ENCODE assay signal across 25 mouse cellular contexts in the genomic region with DNA sequence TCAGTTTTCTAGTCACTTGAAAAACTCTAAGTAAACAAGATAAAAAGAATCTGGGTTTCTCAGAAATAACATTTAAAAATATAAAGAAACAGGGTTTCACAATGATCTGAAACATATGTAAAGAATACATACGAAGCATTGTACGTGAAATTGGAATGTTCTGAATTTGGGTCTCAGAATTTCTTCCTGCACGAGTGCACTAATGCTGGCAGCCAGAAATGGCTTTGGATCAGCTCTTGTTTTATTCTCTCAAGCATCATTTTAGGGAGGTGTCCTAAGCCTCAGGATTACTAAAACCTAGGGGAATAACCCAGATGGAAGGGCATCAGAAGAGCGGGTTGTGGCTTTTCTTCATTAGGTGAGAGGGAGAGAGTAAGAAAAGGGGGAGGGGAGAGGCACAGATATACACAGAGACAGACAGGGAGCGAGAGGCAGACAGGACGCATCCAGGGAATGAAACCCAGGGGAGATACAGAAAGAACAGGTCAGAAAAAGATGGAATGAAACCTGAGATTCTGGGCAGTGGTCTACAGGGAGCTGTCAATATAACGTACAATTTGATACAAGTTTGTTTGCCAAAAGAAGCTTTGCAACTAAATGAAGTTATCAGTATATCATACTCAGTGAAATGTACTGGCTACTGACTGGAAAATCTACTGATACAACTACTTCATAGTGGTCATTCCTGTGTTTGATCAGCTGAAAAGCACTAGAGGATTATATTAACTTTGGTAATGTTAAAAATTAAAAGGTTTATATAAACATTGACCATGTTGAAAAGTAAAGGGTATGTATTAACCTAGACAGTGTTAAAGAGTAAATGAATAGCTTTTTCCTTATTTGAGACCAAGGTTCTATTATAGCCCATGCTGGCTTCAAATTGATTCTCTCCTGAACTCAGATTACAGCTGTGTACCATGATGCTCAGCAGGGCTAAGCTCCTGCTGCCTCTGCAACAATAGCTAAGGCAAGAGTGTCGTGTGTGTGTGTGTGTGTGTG. TPM values are rescaled to one million over a fixed set of nuclear protein-coding genes. Genes with fewer than 3 reads are reported as not detected.
A peak's percentile ranks its signal among the peaks of the same experiment; 100 is the strongest.
DNase-seq lines count a peak whose midpoint lies in the region; ATAC-seq and TF ChIP-seq lines count a peak whose summit lies in the region.
"Had no signal": no experiment of that assay in that cellular context is flagged by ENCODE, and none has a peak within 500 bp of the region (broad histone marks: within the 10 kb centered on the region; RNA-seq: fewer than 3 reads in every experiment).

No protein-coding gene starts in this region.

- DNase-seq in limb, embryonic 10.5 days (ENCODE audit: low spot score), result no peak
- peak; percentile 71 for DNase-seq in kidney, adult 2 months
- no peak for DNase-seq in left cerebral cortex, adult 11 months (ENCODE audit: low spot score)
- no peak for DNase-seq in T-cell, adult 2 months (ENCODE audit: low spot score)
- DNase-seq in left cerebral cortex, adult 8-10 months (ENCODE audit: low spot score in 2 of 2), result no peak
- DNase-seq: adrenal gland, adult 8-10 months; B cell, adult 2 months; cerebellum, adult 2 months; cerebellum, postnatal 25 days; liver, postnatal 0 days; lung, postnatal 36 days; thymus, postnatal 4 days had no signal

- 0 out of 2 replicates have a peak overlapping the region, but pooled peaks have one; percentile 33 for H3K27ac ChIP-seq in limb, embryonic 15.5 days
- no peak overlapping the region for H3K27ac ChIP-seq in limb, embryonic 10.5 days
- peak overlapping the region; percentile 97 for H3K27ac ChIP-seq in kidney, adult 2 months (ENCODE audit: insufficient read depth, low read depth, low read length)
- peak overlapping the region; percentile 88 for H3K27ac ChIP-seq in kidney, embryonic 16.5 days (ENCODE audit: low read length)
- H3K27ac ChIP-seq: forebrain, embryonic 12.5 days; hindbrain, embryonic 10.5 days; hindbrain, embryonic 15.5 days; limb, embryonic 12.5 days; liver, embryonic 12.5 days; midbrain, embryonic 13.5 days; neural tube, embryonic 13.5 days had no signal

- peak; percentile 13 for TF ChIP-seq POLR2A in kidney, adult 2 months (IDR thresholded peaks at IDR 0.05; ENCODE audit: low read depth, low read length)

- no peak for ATAC-seq in limb, embryonic 15.5 days (ENCODE audit: insufficient number of reproducible peaks, low FRiP score, low TSS enrichment, low read depth)
- ATAC-seq in kidney, embryonic 16.5 days (ENCODE audit: low FRiP score, low TSS enrichment), result peak; percentile 93
- ATAC-seq: inflammation-experienced regulatory T-cells, adult 6 months; liver, postnatal 0 days; midbrain, embryonic 13.5 days had no signal

- no peaks in the 10 kb centered on the region for H3K9me3 ChIP-seq in limb, embryonic 15.5 days
- no peaks in the 10 kb centered on the region for H3K9me3 ChIP-seq in limb, embryonic 10.5 days (replicated peaks)
- H3K9me3 ChIP-seq in kidney, embryonic 16.5 days (ENCODE audit: low read length), result no peaks in the 10 kb centered on the region
- H3K9me3 ChIP-seq: forebrain, embryonic 12.5 days; hindbrain, embryonic 10.5 days; hindbrain, embryonic 15.5 days; limb, embryonic 12.5 days; liver, embryonic 12.5 days; midbrain, embryonic 13.5 days; neural tube, embryonic 13.5 days had no signal

- 66% methylated on average over 8 of the region's 8 CpGs for WGBS in limb, embryonic 15.5 days
- 93% methylated on average over 8 of the region's 8 CpGs for WGBS in limb, embryonic 10.5 days
- 45% methylated on average over 8 of the region's 8 CpGs for WGBS in kidney, adult 2 months
- WGBS in kidney, embryonic 16.5 days, result 73% methylated on average over 8 of the region's 8 CpGs

- no peak overlapping the region for H3K4me2 ChIP-seq in limb, embryonic 15.5 days
- 0 out of 2 replicates have a peak overlapping the region, but pooled peaks have one; percentile 10 for H3K4me2 ChIP-seq in kidney, embryonic 16.5 days (replicated peaks; ENCODE audit: low read depth, low read length)
- H3K4me2 ChIP-seq: forebrain, embryonic 12.5 days; heart, embryonic 12.5 days; hindbrain, embryonic 15.5 days; limb, embryonic 12.5 days; liver, embryonic 12.5 days; midbrain, embryonic 13.5 days; neural tube, embryonic 13.5 days had no signal

- no peaks in the 10 kb centered on the region for H3K27me3 ChIP-seq in limb, embryonic 15.5 days
- no peaks in the 10 kb centered on the region for H3K27me3 ChIP-seq in limb, embryonic 10.5 days (ENCODE audit: low read depth, poor library complexity, severe bottlenecking)
- no peaks in the 10 kb centered on the region for H3K27me3 ChIP-seq in kidney, adult 2 months (replicated peaks; ENCODE audit: control insufficient read depth, insufficient read depth, low read length)
- no peaks in the 10 kb centered on the region for H3K27me3 ChIP-seq in kidney, embryonic 16.5 days (ENCODE audit: insufficient read depth, low read length)
- H3K27me3 ChIP-seq: heart, embryonic 12.5 days; hindbrain, embryonic 15.5 days; limb, embryonic 12.5 days; midbrain, embryonic 13.5 days; neural tube, embryonic 13.5 days had no signal

- no peaks in the 10 kb centered on the region for H3K36me3 ChIP-seq in limb, embryonic 15.5 days
- H3K36me3 ChIP-seq in limb, embryonic 10.5 days, result no peaks in the 10 kb centered on the region
- no peaks in the 10 kb centered on the region for H3K36me3 ChIP-seq in kidney, adult 2 months (ENCODE audit: control insufficient read depth, insufficient read depth, low read length)
- no peaks in the 10 kb centered on the region for H3K36me3 ChIP-seq in kidney, embryonic 16.5 days (ENCODE audit: insufficient read depth, low read length)
- H3K36me3 ChIP-seq: forebrain, embryonic 12.5 days; heart, embryonic 12.5 days; hindbrain, embryonic 10.5 days; hindbrain, embryonic 15.5 days; limb, embryonic 12.5 days; liver, embryonic 12.5 days; midbrain, embryonic 13.5 days; neural tube, embryonic 13.5 days had no signal

- no peak for TF ChIP-seq CTCF in kidney, adult 2 months (conservative IDR thresholded peaks at IDR 0.05; ENCODE audit: insufficient read depth, insufficient read length, low read depth, low read length)

- H3K4me3 ChIP-seq in limb, embryonic 15.5 days, result no peak overlapping the region
- H3K4me3 ChIP-seq in limb, embryonic 10.5 days, result no peak overlapping the region
- H3K4me3 ChIP-seq in kidney, adult 2 months (ENCODE audit: insufficient read depth, low read depth, low read length), result no peak overlapping the region
- no peak overlapping the region for H3K4me3 ChIP-seq in kidney, embryonic 16.5 days (ENCODE audit: low read length)
- H3K4me3 ChIP-seq: erythroblast, embryonic 14.5 days; forebrain, embryonic 12.5 days; heart, embryonic 12.5 days; hindbrain, embryonic 10.5 days; hindbrain, embryonic 15.5 days; limb, embryonic 12.5 days; liver, embryonic 12.5 days; megakaryocyte, embryonic 14.5 days; midbrain, embryonic 13.5 days; neural tube, embryonic 13.5 days had no signal

- no peak overlapping the region for H3K9ac ChIP-seq in limb, embryonic 15.5 days
- no peak overlapping the region for H3K9ac ChIP-seq in kidney, embryonic 16.5 days (replicated peaks; ENCODE audit: low read length)
- H3K9ac ChIP-seq: forebrain, embryonic 12.5 days; heart, embryonic 12.5 days; hindbrain, embryonic 15.5 days; limb, embryonic 12.5 days; liver, embryonic 12.5 days; liver, postnatal 0 days; midbrain, embryonic 13.5 days; neural tube, embryonic 13.5 days had no signal

- H3K4me1 ChIP-seq in limb, embryonic 15.5 days, result no peaks in the 10 kb centered on the region
- no peaks in the 10 kb centered on the region for H3K4me1 ChIP-seq in limb, embryonic 10.5 days
- peaks cover 33% of the 10 kb centered on the region for H3K4me1 ChIP-seq in kidney, adult 2 months (ENCODE audit: control insufficient read depth, insufficient read depth, low read length)
- H3K4me1 ChIP-seq in kidney, embryonic 16.5 days (ENCODE audit: insufficient read depth, low read length), result peaks cover 16% of the 10 kb centered on the region; the same call in 1 of the 2 replicates
- H3K4me1 ChIP-seq: forebrain, embryonic 12.5 days; heart, embryonic 12.5 days; hindbrain, embryonic 10.5 days; hindbrain, embryonic 15.5 days; limb, embryonic 12.5 days; midbrain, embryonic 13.5 days; neural tube, embryonic 13.5 days had no signal

RNA-seq across cellular contexts. Expression of gene Picalm, which starts 37.3 kb away (rescaled TPM):
- polyA plus RNA-seq in limb, embryonic 15.5 days (2015; fragmentation: Nextera tagmentation; extraction: Ambion mirVana), result 37.9 and 40.1 TPM in 2 replicates
- polyA plus RNA-seq in limb, embryonic 10.5 days (2016; fragmentation: Nextera tagmentation; extraction: Ambion mirVana), result 20.6 and 25.4 TPM in 2 replicates
- polyA plus RNA-seq in kidney, adult 2 months (2012; rRNA removed), result 89.4 and 99.3 TPM in 2 replicates
- 34.7 and 39.9 TPM in 2 replicates for polyA plus RNA-seq in kidney, embryonic 16.5 days (2015; fragmentation: Nextera tagmentation; extraction: Ambion mirVana)
- total RNA-seq in left cerebral cortex, adult 8-10 months (2022), result 100 to 1,000 TPM; 138 to 157 (median 147) TPM
